Mouse (Mus musculus): ENCODE data around the gene Btbd10. TPM values are rescaled to one million over a fixed set of nuclear protein-coding genes. Genes with fewer than 3 reads are reported as not detected.

Btbd10 gene
- polyA plus RNA-seq, 1 experiment from 2014 or later: 25.6 TPM

DNA sequence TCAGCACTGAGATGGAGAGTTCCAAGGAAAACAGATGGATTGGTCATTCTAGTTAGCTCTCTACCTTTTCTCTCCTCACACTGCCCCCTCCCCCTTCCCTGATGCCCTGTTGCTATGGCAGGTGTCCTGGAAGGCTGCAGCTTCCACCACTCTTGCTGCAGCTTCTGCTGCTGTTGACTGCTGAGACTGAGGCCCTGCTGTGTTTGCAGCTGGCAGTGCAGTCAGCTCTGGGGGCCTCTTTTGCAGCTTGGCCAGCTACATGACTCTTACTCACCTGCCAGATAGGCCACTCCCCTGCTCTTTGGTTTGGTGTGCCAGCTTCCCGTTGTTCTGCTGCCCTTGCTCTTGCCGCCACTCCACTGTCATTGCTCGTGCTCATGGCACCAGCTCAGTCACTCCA, 99.3 kb downstream of the Btbd10 start:
- no peak for ATAC-seq (ENCODE audit: insufficient number of reproducible peaks, low FRiP score, low TSS enrichment, low read depth)
- WGBS: 71% methylated on average over 3 of the region's 3 CpGs

GRCm38 (mm10) chr7:113269081-113269480, 100.1 kb downstream of the Btbd10 start:
- Histone ChIP-seq H3K9ac (ENCODE audit: low read length) (no peak overlapping the region), H3K36me3 (ENCODE audit: control insufficient read depth, insufficient read depth, low read length) (no peaks in the 10 kb centered on the region), H3K9me3 (ENCODE audit: control insufficient read depth, low read length) (no peaks in the 10 kb centered on the region), H3K27ac (replicated peaks; ENCODE audit: low read depth, low read length) (no peak overlapping the region), H3K4me2 (ENCODE audit: low read depth, severe bottlenecking) (no peak overlapping the region), H3K4me3 (ENCODE audit: low read depth, low read length) (no peak overlapping the region), H3K27me3 (ENCODE audit: control insufficient read depth, insufficient read depth, low read length) (no peaks in the 10 kb centered on the region), H3K4me1 (ENCODE audit: control insufficient read depth, insufficient read depth, low read length) (no peaks in the 10 kb centered on the region)
- ATAC-seq (ENCODE audit: insufficient number of reproducible peaks, low FRiP score, low TSS enrichment, low read depth) (no peak), DNase-seq (ENCODE audit: low spot score) (no peak)

More for the DNA sequence above, 99.3 kb downstream of the Btbd10 start:
- Histone ChIP-seq H3K27me3 (ENCODE audit: control insufficient read depth, insufficient read depth, low read length) (no peaks in the 10 kb centered on the region), H3K9ac (ENCODE audit: low read length) (no peak overlapping the region), H3K4me1 (ENCODE audit: control insufficient read depth, insufficient read depth, low read length) (no peaks in the 10 kb centered on the region), H3K4me2 (ENCODE audit: low read depth, severe bottlenecking) (no peak overlapping the region), H3K27ac (replicated peaks; ENCODE audit: low read depth, low read length) (no peak overlapping the region), H3K4me3 (ENCODE audit: low read depth, low read length) (no peak overlapping the region), H3K9me3 (ENCODE audit: control insufficient read depth, low read length) (no peaks in the 10 kb centered on the region), H3K36me3 (ENCODE audit: control insufficient read depth, insufficient read depth, low read length) (no peaks in the 10 kb centered on the region)
- no peak for DNase-seq (ENCODE audit: low spot score)

DNA sequence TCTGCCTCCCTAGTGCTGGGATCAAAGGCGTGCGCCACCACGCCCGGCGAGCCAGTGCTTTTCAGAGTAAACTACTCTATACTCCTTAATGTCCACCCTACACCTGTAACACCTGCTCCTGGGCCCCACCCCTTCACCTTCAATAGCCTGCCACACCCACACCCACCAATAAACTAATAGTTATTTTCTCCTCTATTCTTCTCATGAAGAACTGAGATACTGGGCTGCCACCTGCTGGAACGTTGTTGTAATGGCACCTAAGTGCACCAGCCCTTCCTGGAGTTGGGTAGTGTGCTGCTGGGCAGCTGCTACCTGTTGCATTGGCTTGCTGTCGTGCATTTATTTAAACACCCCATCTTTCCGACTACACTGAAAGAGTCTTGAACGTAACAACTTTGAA, 100.9 kb downstream of the Btbd10 start:
- H3K27me3 ChIP-seq (ENCODE audit: control insufficient read depth, insufficient read depth, low read length): no peaks in the 10 kb centered on the region
- ATAC-seq (ENCODE audit: insufficient number of reproducible peaks, low FRiP score, low TSS enrichment, low read depth): no peak
- 79% methylated on average over 9 of the region's 9 CpGs for WGBS

More for the DNA sequence above, 100.9 kb downstream of the Btbd10 start:
- Histone ChIP-seq H3K4me1 (ENCODE audit: control insufficient read depth, insufficient read depth, low read length) (no peaks in the 10 kb centered on the region), H3K9ac (ENCODE audit: low read length) (no peak overlapping the region), H3K36me3 (ENCODE audit: control insufficient read depth, insufficient read depth, low read length) (no peaks in the 10 kb centered on the region), H3K27ac (replicated peaks; ENCODE audit: low read depth, low read length) (no peak overlapping the region), H3K9me3 (ENCODE audit: control insufficient read depth, low read length) (no peaks in the 10 kb centered on the region), H3K4me3 (ENCODE audit: low read depth, low read length) (no peak overlapping the region), H3K4me2 (ENCODE audit: low read depth, severe bottlenecking) (no peak overlapping the region)
- peak; percentile 65 for DNase-seq (ENCODE audit: low spot score)

Other genes starting within 250 kb of the Btbd10 start
- gene Arntl, start 161.9 kb downstream of the Btbd10 start, polyA plus RNA-seq (2014; fragmentation: Nextera tagmentation; extraction: Ambion mirVana): 8.6 and 9.0 TPM in 2 replicates
- gene Pth, start 19.2 kb upstream of the Btbd10 start, polyA plus RNA-seq (2014; fragmentation: Nextera tagmentation; extraction: Ambion mirVana): not detected in 2 replicates
- 79.4 and 85.2 TPM in 2 replicates for gene Far1, start 144.4 kb upstream of the Btbd10 start, polyA plus RNA-seq (2014; fragmentation: Nextera tagmentation; extraction: Ambion mirVana)

All from limb, embryonic 11.5 days (tissue).